Mouse (Mus musculus): Measurements from ENCODE around the gene Sema6c. TPM values are rescaled to one million over a fixed set of nuclear protein-coding genes. Genes with fewer than 3 reads are reported as not detected.

Sema6c gene
- polyA plus RNA-seq, 1 experiment = 38.5 TPM

DNA sequence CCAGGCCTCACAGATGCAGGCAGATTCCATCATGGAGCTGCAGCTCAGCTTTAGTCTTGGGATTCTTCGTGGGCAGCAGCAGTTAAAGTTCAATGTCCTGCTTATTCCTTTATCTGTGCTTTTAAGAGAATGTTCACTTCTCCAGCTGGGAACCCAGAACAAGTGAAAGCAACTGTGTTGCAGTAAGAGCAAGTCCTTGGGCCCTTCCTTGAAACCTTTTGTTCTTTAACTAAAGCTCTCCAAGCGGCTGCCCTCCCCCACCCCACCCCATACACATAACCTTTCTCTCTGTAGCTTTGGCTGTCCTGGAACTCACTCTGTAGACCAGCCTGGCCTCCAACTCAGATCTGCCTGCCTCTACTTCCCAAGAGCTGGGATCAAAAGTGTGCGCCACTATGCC, 16.2 kb downstream of the Sema6c start:
- no peaks in the 10 kb centered on the region; the same call in 1 of the 2 replicates for H3K27me3 ChIP-seq (ENCODE audit: control insufficient read depth, insufficient read depth, low read length)
- H3K4me1 ChIP-seq (ENCODE audit: control insufficient read depth, insufficient read depth, low read length) = peaks cover 22% of the 10 kb centered on the region
- TF ChIP-seq CTCF (IDR thresholded peaks at IDR 0.05; ENCODE audit: control insufficient read depth, insufficient read depth, insufficient replicate concordance, low read depth, low read length) (no peak), POLR2A (IDR thresholded peaks at IDR 0.05; ENCODE audit: control insufficient read depth, low read depth, low read length) (no peak)
- H3K4me3 ChIP-seq (ENCODE audit: control insufficient read depth, low read depth, low read length) = no peak overlapping the region
- H3K27ac ChIP-seq (ENCODE audit: control insufficient read depth, insufficient read depth, low read depth, low read length) = peak overlapping the region; percentile 36; the same call in 1 of the 2 replicates
- no peaks in the 10 kb centered on the region for H3K36me3 ChIP-seq (ENCODE audit: control insufficient read depth, insufficient read depth, low read length)

- TF ChIP-seq CTCF (IDR thresholded peaks at IDR 0.05; ENCODE audit: control insufficient read depth, insufficient read depth, insufficient replicate concordance, low read depth, low read length) (no peak), POLR2A (IDR thresholded peaks at IDR 0.05; ENCODE audit: control insufficient read depth, low read depth, low read length) (no peak)
- Histone ChIP-seq H3K4me3 (ENCODE audit: control insufficient read depth, low read depth, low read length) (no peak overlapping the region), H3K36me3 (ENCODE audit: control insufficient read depth, insufficient read depth, low read length) (no peaks in the 10 kb centered on the region), H3K27ac (ENCODE audit: control insufficient read depth, insufficient read depth, low read depth, low read length) (0 out of 2 replicates have a peak overlapping the region, but pooled peaks have one; percentile 31), H3K4me1 (ENCODE audit: control insufficient read depth, insufficient read depth, low read length) (peaks cover 11% of the 10 kb centered on the region), H3K27me3 (ENCODE audit: control insufficient read depth, insufficient read depth, low read length) (no peaks in the 10 kb centered on the region; the same call in 1 of the 2 replicates)
These were observed 17.3 kb downstream of the Sema6c start for GRCm38 (mm10) chr3:95177583-95177982.

DNA sequence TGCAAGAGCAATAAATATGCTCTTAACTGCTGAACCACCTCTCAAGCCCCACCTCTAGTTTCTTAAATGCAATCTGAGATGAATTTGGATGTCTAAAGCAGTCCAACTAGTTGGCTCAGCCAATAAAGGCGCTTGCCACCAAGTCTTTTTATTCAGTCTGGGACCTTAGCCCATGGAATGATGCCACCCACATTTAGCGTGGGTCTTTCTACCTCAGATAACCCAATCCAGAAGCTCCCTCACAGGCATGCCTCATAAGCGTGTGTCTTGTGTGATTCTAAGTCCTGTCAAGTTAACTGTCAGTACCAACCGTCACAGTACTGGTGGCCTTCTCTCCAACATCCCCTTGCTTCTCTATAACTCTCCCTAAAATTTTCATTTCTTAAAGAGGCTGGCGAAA, 18.7 kb downstream of the Sema6c start:
- no peaks in the 10 kb centered on the region for H3K36me3 ChIP-seq (ENCODE audit: control insufficient read depth, insufficient read depth, low read length)

DNA sequence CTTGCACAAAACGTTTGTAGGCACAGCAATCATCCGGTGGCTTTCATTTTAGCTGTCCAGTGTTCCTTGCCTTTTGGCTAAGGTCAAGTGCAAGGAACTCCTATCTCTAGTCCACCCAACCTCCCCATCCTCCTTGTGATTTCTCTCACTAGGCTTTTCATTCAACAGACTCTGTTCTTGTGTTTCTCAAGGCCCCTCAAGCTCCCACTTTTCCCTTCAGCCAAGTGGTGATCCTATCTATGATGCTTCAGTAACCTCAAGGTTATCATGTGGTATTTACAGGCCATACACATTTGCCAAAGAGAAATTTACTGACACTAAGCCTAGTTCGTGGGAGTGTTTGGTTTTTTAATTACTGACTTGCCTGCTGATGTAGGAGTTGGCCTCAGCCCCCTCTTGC, 19.6 kb downstream of the Sema6c start:
- Histone ChIP-seq H3K27me3 (ENCODE audit: control insufficient read depth, insufficient read depth, low read length) (no peaks in the 10 kb centered on the region), H3K4me1 (ENCODE audit: control insufficient read depth, insufficient read depth, low read length) (no peaks in the 10 kb centered on the region; the same call in none of the 2 replicates), H3K4me3 (ENCODE audit: control insufficient read depth, low read depth, low read length) (no peak overlapping the region), H3K27ac (ENCODE audit: control insufficient read depth, insufficient read depth, low read depth, low read length) (peak overlapping the region; percentile 75), H3K36me3 (ENCODE audit: control insufficient read depth, insufficient read depth, low read length) (peaks cover 1% of the 10 kb centered on the region; the same call in 1 of the 2 replicates)
- TF ChIP-seq CTCF (IDR thresholded peaks at IDR 0.05; ENCODE audit: control insufficient read depth, insufficient read depth, insufficient replicate concordance, low read depth, low read length) (no peak), POLR2A (IDR thresholded peaks at IDR 0.05; ENCODE audit: control insufficient read depth, low read depth, low read length) (no peak)

More for the DNA sequence above, 18.7 kb downstream of the Sema6c start:
- Histone ChIP-seq H3K27ac (ENCODE audit: control insufficient read depth, insufficient read depth, low read depth, low read length) (peak overlapping the region; percentile 9), H3K4me3 (ENCODE audit: control insufficient read depth, low read depth, low read length) (no peak overlapping the region), H3K27me3 (ENCODE audit: control insufficient read depth, insufficient read depth, low read length) (no peaks in the 10 kb centered on the region), H3K4me1 (ENCODE audit: control insufficient read depth, insufficient read depth, low read length) (peaks cover 3% of the 10 kb centered on the region)
- no peak for TF ChIP-seq POLR2A (IDR thresholded peaks at IDR 0.05; ENCODE audit: control insufficient read depth, low read depth, low read length)
- no peak for TF ChIP-seq CTCF (IDR thresholded peaks at IDR 0.05; ENCODE audit: control insufficient read depth, insufficient read depth, insufficient replicate concordance, low read depth, low read length)

GRCm38 (mm10) chr3:95181841-95182240, 21.6 kb downstream of the Sema6c start:
- H3K4me3 ChIP-seq (ENCODE audit: control insufficient read depth, low read depth, low read length) = no peak overlapping the region
- peaks cover 4% of the 10 kb centered on the region for H3K36me3 ChIP-seq (ENCODE audit: control insufficient read depth, insufficient read depth, low read length)
- H3K27me3 ChIP-seq (ENCODE audit: control insufficient read depth, insufficient read depth, low read length) = no peaks in the 10 kb centered on the region
- TF ChIP-seq CTCF (IDR thresholded peaks at IDR 0.05; ENCODE audit: control insufficient read depth, insufficient read depth, insufficient replicate concordance, low read depth, low read length) = no peak
- no peaks in the 10 kb centered on the region; the same call in none of the 2 replicates for H3K4me1 ChIP-seq (ENCODE audit: control insufficient read depth, insufficient read depth, low read length)
- H3K27ac ChIP-seq (ENCODE audit: control insufficient read depth, insufficient read depth, low read depth, low read length) = peak overlapping the region; percentile 49

- no peak overlapping the region for H3K4me3 ChIP-seq (ENCODE audit: control insufficient read depth, low read depth, low read length)
- H3K36me3 ChIP-seq (ENCODE audit: control insufficient read depth, insufficient read depth, low read length) = peaks cover 13% of the 10 kb centered on the region
- TF ChIP-seq POLR2A (IDR thresholded peaks at IDR 0.05; ENCODE audit: control insufficient read depth, low read depth, low read length) = no peak
- TF ChIP-seq CTCF (IDR thresholded peaks at IDR 0.05; ENCODE audit: control insufficient read depth, insufficient read depth, insufficient replicate concordance, low read depth, low read length) = no peak
- H3K4me1 ChIP-seq (ENCODE audit: control insufficient read depth, insufficient read depth, low read length) = no peaks in the 10 kb centered on the region; the same call in none of the 2 replicates
- H3K27ac ChIP-seq (ENCODE audit: control insufficient read depth, insufficient read depth, low read depth, low read length) = 0 out of 2 replicates have a peak overlapping the region, but pooled peaks have one; percentile 32
- no peaks in the 10 kb centered on the region for H3K27me3 ChIP-seq (ENCODE audit: control insufficient read depth, insufficient read depth, low read length)
These were observed 24.7 kb downstream of the Sema6c start for GRCm38 (mm10) chr3:95184796-95185577.

GRCm38 (mm10) chr3:95186100-95186499, 25.8 kb downstream of the Sema6c start:
- Histone ChIP-seq H3K27me3 (ENCODE audit: control insufficient read depth, insufficient read depth, low read length) (no peaks in the 10 kb centered on the region), H3K27ac (ENCODE audit: control insufficient read depth, insufficient read depth, low read depth, low read length) (no peak overlapping the region), H3K4me3 (ENCODE audit: control insufficient read depth, low read depth, low read length) (no peak overlapping the region), H3K4me1 (ENCODE audit: control insufficient read depth, insufficient read depth, low read length) (no peaks in the 10 kb centered on the region; the same call in 1 of the 2 replicates), H3K36me3 (ENCODE audit: control insufficient read depth, insufficient read depth, low read length) (peaks cover 13% of the 10 kb centered on the region)
- TF ChIP-seq POLR2A (IDR thresholded peaks at IDR 0.05; ENCODE audit: control insufficient read depth, low read depth, low read length) (no peak), CTCF (IDR thresholded peaks at IDR 0.05; ENCODE audit: control insufficient read depth, insufficient read depth, insufficient replicate concordance, low read depth, low read length) (no peak)

Data from testis, adult 2 months (tissue).